Mouse (Mus musculus): ENCODE results near the gene Vmn2r51. TPM values are rescaled to one million over a fixed set of nuclear protein-coding genes. Genes with fewer than 3 reads are reported as not detected.
"Not testable (repeated sequence)": the region's sequence is repeated elsewhere in the genome, so short reads cannot be mapped to it uniquely, and the experiment has no call there.

Vmn2r51 gene
- not detected in 2 replicates for polyA plus RNA-seq (2014; fragmentation: Nextera tagmentation; extraction: Ambion mirVana)

DNA sequence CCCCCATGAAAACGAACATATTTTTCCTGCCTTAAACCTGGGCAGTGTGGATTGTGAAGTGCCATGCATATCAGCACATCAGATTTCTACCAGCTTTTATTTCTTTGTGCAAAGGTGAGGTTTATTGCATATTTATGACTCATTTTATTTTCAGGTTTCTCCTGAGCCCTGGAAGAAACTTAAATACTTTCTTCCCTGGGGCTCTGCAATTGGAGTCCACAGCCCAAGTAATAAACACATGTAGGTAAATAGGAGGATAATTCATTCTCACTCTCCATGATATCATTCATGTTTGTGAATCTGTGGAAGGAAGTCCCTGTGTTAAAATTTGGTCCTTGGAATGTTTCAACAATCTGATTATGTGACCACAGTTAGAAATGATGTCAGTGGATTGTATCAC lies at the start of gene Vmn2r51:
Gene Vmn2r51 (minus strand): TSS at position 101 of the 400 bp plus-strand sequence.
- 64% methylated on average over 1 of the region's 1 CpGs for WGBS
- not testable (repeated sequence) for DNase-seq (ENCODE audit: low spot score, missing footprints); H3K9ac ChIP-seq (ENCODE audit: low read length); H3K36me3 ChIP-seq (ENCODE audit: control insufficient read depth, insufficient read depth, low read length); H3K27ac ChIP-seq (ENCODE audit: low read depth, low read length); H3K4me1 ChIP-seq (ENCODE audit: control insufficient read depth, insufficient read depth, low read length); H3K4me2 ChIP-seq; H3K27me3 ChIP-seq (ENCODE audit: control insufficient read depth, insufficient read depth, low read length); ATAC-seq (ENCODE audit: low FRiP score); H3K9me3 ChIP-seq (ENCODE audit: control insufficient read depth, low read length); H3K4me3 ChIP-seq (ENCODE audit: low read depth, low read length)

DNA sequence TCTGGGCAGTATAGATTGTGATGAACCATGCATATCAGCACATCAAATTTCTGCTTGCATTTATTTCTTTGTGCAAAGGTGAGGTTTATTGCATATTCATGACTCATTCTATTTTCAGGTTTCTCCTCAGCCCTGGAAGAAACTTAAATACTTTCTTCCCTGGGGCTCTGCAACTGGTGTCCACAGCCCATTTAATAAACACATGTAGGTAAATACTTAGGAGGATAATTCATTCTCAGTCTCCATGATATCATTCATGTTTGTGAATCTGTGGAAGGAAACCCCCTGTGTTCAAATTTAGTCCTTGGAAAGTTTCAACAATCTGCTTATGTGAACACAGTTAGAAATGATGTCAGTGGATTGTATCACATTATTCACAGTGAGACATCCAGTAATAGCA lies 52.3 kb downstream of the Vmn2r51 start, which contains the start of gene Vmn2r50:
Gene Vmn2r50 (minus strand): TSS at position 101 of the 400 bp plus-strand sequence.
- H3K9ac ChIP-seq (ENCODE audit: low read length); H3K27ac ChIP-seq (ENCODE audit: low read depth, low read length); H3K4me1 ChIP-seq (ENCODE audit: control insufficient read depth, insufficient read depth, low read length); H3K36me3 ChIP-seq (ENCODE audit: control insufficient read depth, insufficient read depth, low read length); H3K4me2 ChIP-seq; H3K4me3 ChIP-seq (ENCODE audit: low read depth, low read length); DNase-seq (ENCODE audit: low spot score, missing footprints); ATAC-seq (ENCODE audit: low FRiP score); H3K27me3 ChIP-seq (ENCODE audit: control insufficient read depth, insufficient read depth, low read length); H3K9me3 ChIP-seq (ENCODE audit: control insufficient read depth, low read length): not testable (repeated sequence)

Other genes starting within 250 kb of the Vmn2r51 start
- gene Vmn2r48, start 152.2 kb downstream of the Vmn2r51 start, polyA plus RNA-seq (2014; fragmentation: Nextera tagmentation; extraction: Ambion mirVana) = not detected in 2 replicates
- gene Vmn2r49, start 113.5 kb downstream of the Vmn2r51 start, polyA plus RNA-seq (2014; fragmentation: Nextera tagmentation; extraction: Ambion mirVana) = not detected in 2 replicates
- gene Vmn2r50, start 52.4 kb downstream of the Vmn2r51 start, polyA plus RNA-seq (2014; fragmentation: Nextera tagmentation; extraction: Ambion mirVana) = not detected in 2 replicates
- gene Vmn2r52, start 70.8 kb upstream of the Vmn2r51 start, polyA plus RNA-seq (2014; fragmentation: Nextera tagmentation; extraction: Ambion mirVana) = not detected in 2 replicates
- not detected in 2 replicates for gene Vmn1r66, start 172.3 kb upstream of the Vmn2r51 start, polyA plus RNA-seq (2014; fragmentation: Nextera tagmentation; extraction: Ambion mirVana)